Mouse (Mus musculus) gastrocnemius, adult 2 months (tissue): ENCODE measurements around the gene L1cam. TPM values are rescaled to one million over a fixed set of nuclear protein-coding genes. Genes with fewer than 3 reads are reported as not detected.

Experiments
- DNase-seq: peaks from one replicate; pipeline ENCODE4 v3.0.0; 2022
- H3K27ac ChIP-seq: fragments of 200-600 bp; 2 replicates; pipeline ENCODE4 v1.8.1; 2022; ENCODE audit warnings: mild to moderate bottlenecking
- H3K4me3 ChIP-seq: fragments of 200-600 bp; 2 replicates; pipeline ENCODE4 v1.8.1; 2022; ENCODE audit warnings: mild to moderate bottlenecking, moderate library complexity
- CTCF ChIP-seq: fragments of 200-600 bp; IDR thresholded peaks from 2 replicates; pipeline ENCODE4 v1.8.1; 2022; ENCODE audit warnings: antibody characterized with exemption, mild to moderate bottlenecking, moderate library complexity
- intact Hi-C: fragments of 180-260 bp; cut with DNase I; formaldehyde crosslinking; loops from one replicate; pipeline ENCODE4 v1.15.1; 2025
- total RNA-seq, 2 experiments: library from RNA; stranded (reverse); gene quantifications; 2 replicates each; pipeline ENCODE4 v1.2.3; 2021

Gene L1cam
- total RNA-seq, 2 experiments from 2014 or later = 2.3 to 3.2 TPM

DNA sequence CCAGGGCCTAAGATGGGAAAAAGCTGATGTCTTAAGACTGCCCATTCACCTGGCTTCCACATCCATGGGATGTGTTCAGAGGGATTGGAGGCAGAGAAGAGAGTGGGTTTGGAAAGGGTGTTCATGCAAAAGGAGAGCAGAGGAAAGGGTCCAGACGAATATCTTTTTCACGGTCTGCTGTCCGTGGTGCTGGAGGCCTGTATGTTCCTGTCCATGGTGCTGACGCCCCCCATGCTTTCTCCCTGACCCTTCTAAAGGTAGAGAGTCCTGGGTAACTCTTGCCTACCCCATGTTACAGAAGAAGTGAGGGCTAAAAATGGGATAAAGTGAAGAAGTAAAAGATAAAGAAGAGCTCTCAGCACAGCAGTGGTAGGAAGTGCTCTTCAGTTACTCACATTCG, 26.6 kb downstream of the L1cam start:
- DNase-seq = no peak
- no peak for TF ChIP-seq CTCF
- H3K27ac ChIP-seq = no peak overlapping the region
- no peak overlapping the region for H3K4me3 ChIP-seq
- intact Hi-C loops = no loop called here

DNA sequence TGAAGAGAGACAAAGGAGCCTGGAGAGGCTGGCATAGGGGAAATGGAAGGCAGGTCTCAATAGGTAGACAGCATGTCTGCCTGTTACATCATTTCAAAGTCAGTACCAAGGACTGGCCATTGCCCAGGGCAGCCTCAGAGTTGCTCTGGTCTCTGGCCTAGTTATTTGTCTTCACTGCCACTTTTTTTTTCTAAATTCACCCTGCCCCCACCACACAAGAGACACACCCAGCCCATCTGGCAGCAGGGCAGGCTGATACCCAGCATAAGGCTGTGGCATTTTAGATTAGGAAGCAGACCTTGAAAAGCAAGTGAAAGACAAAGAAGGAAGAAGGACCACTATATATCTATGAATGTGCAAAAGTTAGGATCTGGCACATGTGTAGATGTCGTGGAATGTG, 28.1 kb downstream of the L1cam start:
- Histone ChIP-seq H3K27ac (no peak overlapping the region), H3K4me3 (no peak overlapping the region)
- TF ChIP-seq CTCF = no peak
- intact Hi-C loops = no loop called here
- DNase-seq = no peak

DNA sequence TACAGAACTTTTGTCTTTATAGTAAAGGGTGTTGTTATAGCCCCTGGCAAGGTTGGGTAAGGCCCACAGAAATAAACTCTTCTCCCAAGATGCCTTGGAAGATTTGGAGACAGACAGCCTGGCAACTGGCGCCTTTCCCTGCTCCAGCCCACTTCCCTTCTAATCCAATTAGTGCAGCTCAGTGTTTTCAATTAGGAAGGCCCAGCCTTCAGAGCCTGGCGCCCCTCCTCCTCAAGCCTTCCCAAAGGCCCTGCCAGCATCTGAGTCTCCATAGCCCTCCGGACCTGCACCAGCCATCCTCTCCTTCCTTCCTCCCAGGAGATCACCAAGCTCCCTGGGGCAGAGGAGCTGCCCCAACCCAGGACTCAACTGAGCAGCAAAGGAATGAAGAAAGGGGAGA, 28.6 kb downstream of the L1cam start:
- TF ChIP-seq CTCF = no peak
- H3K4me3 ChIP-seq = no peak overlapping the region
- intact Hi-C loops = no loop called here
- H3K27ac ChIP-seq = no peak overlapping the region
- no peak for DNase-seq

DNA sequence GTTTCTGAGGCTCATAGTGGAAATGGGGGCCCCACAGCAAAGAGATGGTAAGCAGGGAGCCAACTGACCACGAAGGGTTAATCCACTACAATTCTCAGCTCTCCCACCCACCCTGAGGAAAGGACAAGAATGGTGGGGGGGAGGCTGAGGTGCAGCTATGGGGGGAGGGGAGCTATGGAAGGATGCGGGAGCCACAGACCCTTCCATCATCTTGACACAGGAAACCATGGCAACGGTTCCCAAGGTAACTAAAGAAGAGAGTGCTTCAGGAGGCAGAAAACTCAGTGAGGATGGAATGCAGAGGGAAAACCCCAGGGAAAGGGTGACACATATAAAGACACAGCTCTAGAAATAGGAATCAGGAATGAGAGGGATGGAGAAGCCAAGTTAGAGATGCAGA, 31.2 kb downstream of the L1cam start:
- intact Hi-C loops = no loop called here
- H3K27ac ChIP-seq = no peak overlapping the region
- no peak for DNase-seq
- no peak for TF ChIP-seq CTCF
- H3K4me3 ChIP-seq = no peak overlapping the region

DNA sequence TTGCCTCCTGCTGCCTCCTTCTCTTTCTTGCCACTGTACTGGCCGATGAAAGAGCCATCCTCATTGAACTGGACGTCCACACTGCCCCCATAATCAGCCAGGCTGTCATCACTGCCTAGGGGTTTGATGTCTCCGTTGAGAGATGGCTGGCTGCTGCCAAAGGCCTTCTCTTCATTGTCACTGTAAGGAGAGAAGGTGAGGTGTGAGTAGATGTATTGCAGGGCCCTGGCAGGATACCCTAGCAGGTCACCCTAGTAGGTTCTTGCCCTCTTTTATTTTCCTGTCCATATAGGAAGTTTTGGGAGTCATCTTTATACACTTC, 40.9 kb downstream of the L1cam start:
- DNase-seq = no peak
- TF ChIP-seq CTCF = no peak
- Histone ChIP-seq H3K4me3 (no peak overlapping the region), H3K27ac (no peak overlapping the region)
- intact Hi-C loops = no loop called here

DNA sequence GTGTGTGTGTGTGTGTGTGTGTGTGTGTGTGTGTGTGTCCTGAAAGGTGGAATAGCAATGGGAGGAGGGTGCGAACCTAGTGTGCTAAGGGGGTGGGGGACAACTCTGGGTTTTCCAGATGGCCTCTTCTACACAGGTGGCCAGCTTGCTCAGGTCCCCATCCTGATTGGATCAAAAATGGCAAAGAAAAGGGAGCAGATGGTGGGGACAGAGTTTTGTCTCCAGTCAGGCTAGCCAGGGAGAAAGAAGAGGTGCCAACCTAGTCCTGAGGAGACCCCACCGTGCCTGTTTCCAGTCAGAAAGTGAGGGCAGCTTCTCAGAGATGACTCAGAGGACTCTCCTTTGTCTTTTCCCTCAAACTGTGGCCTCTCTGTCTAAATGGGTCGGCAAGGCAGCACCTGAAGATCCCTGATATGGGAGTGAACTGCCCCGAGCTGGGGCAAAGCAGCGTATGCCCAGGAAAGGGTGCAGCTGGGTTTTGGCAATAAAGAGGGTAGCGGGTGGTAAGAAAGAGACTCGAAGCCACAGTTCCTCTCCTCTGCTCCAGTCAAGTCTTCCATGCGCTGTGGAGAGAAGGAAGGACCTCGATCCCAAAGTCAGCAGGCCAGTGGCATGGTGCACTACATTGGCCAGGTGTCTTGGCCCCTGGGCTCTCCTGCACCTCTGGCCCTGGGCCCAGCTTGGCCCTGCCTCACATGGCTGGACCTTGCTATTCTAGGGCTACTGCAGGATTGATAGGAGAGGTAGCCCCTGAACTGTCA, 41.4 kb downstream of the L1cam start:
- Histone ChIP-seq H3K27ac (no peak overlapping the region), H3K4me3 (no peak overlapping the region)
- TF ChIP-seq CTCF = no peak
- intact Hi-C loops = no loop called here
- no peak for DNase-seq

DNA sequence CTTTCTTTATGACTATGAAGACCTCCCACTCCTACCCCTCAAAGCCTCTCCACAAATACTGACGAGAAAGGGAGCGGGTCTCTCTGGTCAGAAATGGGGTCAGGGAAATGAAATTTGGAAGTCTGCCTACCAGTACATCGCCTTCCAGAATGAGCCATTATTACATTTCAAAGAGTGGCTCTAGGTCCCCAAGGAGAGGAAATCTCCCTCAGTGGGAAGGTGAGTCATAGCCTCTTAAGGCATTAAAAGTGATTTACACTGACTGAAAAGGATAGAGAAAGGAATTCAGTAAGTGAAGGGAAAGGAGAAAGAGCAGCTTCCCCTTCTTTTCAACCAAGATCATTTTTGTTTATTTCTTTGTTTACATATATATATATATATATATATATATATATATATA, 59.2 kb downstream of the L1cam start:
- Histone ChIP-seq H3K4me3 (no peak overlapping the region), H3K27ac (no peak overlapping the region)
- no peak for DNase-seq
- TF ChIP-seq CTCF = no peak
- intact Hi-C loops = no loop called here

DNA sequence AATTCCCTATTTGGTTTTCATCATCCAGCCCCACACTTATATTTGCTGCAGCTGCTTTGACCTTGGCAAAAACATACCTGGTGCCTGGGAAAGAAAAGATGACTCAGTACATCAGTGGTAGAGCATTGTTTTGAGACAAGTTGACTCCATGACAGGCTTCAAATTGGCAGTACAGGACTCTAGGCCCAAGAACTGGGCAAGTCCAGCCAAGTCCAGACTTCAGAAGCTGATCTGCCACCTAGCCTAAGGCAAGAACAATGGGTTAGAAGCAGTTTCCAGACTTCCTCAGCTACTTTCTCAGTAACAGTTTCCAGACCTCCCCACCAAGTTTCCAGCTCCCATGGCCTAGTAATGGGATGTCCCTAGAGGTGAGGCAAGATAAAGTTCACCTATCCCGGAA, 60.2 kb downstream of the L1cam start:
- TF ChIP-seq CTCF = no peak
- Histone ChIP-seq H3K4me3 (no peak overlapping the region), H3K27ac (no peak overlapping the region)
- DNase-seq = no peak
- intact Hi-C loops = no loop called here

DNA sequence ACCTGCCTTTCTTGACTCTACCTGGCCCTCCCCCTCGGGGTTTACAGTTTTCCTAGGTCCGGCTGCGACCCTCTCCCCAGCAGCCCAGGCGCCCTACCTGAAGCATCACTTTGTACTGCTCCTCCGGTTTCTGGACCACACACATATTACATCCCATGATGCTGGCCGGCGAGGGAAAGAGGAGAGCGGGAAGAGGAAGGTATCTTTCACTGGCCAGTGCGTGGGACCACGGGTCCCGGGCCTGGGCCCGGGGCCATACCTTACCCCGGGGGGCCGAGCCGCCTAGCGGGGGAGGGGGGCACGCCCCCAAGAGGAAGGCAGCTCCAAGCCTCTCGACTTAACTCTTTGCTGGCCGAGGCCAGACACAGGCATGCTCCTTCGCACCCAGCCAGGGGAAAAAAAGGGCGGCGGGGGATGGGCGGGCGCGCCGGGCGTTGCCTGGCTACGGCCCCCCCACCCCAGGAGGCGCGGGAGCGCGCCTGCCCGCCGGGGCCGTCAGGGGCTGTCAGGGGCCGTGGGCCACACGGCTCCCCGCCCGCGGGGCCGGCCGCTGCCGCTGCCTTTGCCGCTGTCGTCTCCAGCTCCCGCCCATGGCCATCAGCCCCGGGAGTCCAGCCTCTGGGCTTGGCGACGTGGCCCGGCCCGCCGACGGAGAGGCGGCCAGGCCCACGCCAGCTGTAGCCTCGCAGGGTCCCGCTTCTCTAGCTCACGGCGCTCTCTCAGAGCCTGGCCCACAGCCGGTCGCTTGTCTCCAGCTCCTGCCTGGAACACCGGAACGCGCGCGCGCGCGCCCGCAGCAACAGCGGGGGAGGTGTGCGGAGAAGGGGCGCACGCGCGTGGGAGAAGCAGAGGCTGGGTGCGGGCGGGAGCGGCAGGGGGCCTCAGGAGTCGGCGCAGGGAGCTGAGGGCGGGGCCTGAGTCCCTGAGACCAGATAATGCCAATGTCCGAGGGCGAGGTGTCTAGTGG, 71.4 kb downstream of the L1cam start, which contains the start of gene Pdzd4:
Pdzd4 (minus strand) TSS at position 785 of the 967 bp plus-strand sequence.
- intact Hi-C loops = no loop called here
- peak; percentile 65 for DNase-seq
- TF ChIP-seq CTCF = no peak
- H3K27ac ChIP-seq = peak within 1 kb of the TSS; percentile 58
- peak within 1 kb of the TSS; percentile 81 for H3K4me3 ChIP-seq

DNA sequence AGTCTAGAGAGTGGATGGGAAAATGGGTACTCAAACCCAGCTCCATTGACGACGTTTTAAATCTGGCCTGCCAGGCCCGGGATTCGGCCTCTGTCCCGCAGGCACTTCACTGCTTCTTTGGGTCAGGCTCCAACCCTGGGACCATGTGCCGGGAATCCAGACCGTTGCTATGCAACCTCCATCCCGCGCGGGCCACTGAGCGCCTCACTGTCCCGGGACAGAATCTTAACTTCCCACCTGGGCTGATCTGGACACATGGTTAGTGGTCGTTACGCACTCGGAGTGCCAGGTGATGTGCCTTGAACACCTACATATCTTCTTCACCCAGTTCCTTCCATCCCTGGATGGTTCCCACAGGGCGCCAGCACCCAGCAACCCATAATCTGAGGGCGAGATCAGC, 72.2 kb downstream of the L1cam start:
- intact Hi-C loops = no loop called here
- Histone ChIP-seq H3K27ac (no peak overlapping the region), H3K4me3 (peak overlapping the region; percentile 81)
- DNase-seq = no peak
- no peak for TF ChIP-seq CTCF

DNA sequence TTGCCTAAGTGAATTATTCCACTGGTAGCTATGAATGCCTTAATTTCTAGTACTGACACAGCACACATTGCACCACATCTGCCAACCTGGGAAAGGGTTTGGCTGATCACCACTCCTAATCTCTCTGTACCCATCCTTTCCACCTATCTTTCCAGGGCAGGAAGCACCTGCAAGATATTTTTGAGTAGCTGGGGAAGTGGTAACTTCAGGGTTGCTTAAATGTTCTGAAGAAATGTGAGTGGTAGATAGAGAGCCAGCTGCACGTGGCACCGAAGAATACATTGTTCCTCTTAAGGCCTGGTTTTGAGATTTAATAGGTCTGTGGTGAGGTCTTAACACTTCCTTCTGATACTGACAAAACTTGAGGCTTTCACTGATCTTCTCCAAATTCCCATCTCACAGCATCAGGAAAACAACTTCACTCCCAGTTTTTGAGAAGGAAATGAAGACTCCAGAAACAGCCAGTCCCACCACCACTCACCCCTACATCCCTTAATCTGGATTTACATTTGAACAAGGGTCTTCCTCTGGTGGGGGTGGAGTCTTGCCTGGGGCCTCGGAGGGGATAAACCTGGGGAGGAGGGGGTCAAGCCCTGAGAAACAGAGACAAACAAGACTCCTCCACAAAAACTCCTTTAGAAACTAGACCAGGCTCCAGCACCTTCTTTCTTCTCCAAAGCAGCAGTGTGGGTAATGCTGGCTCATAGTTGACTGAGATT, 79.2 kb downstream of the L1cam start:
- Histone ChIP-seq H3K27ac (no peak overlapping the region), H3K4me3 (no peak overlapping the region)
- no peak for DNase-seq
- intact Hi-C loops = no loop called here
- TF ChIP-seq CTCF = no peak

DNA sequence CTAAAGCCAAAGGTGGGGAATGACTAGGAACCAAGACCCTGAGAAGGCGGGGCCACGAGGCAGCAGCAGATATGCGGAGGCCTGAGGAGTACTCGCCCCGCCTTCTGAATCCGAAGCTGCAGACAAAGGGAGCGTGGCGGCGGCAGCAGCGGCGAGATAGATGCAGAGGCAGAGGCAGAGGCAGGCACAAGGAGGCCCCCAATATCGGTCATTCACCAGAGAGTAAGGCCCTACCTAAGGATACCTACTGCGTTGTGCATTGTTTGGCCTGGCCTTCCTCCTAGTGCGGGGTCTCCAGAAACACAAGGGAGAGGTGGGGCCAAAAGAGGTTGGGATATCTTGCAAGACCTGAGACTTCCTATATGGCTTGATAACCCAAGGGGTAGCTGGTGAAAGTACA, 80.8 kb downstream of the L1cam start:
- intact Hi-C loops = no loop called here
- H3K27ac ChIP-seq = no peak overlapping the region
- no peak for DNase-seq
- H3K4me3 ChIP-seq = no peak overlapping the region
- no peak for TF ChIP-seq CTCF

DNA sequence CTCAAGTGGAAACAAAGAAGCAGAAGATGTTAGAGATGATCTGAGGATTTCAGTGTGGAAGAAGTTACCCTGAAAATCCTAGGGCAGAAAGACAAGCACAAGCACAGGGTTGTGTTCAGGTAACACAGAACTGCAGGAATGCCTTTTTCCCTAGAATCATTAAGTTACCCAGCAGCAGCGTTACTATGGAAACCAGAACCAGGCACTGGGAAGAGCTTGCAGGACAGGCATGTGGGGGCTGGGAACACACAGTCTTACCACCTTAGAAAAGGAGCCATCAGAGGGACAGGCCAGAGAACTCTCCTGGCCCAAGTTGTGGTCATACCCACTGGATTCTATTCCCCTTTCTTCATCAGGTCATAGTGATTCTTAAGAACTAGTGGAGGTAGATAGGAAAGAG, 90.1 kb downstream of the L1cam start:
- no peak overlapping the region for H3K27ac ChIP-seq
- intact Hi-C loops = no loop called here
- no peak overlapping the region for H3K4me3 ChIP-seq
- TF ChIP-seq CTCF = no peak
- DNase-seq = no peak

Other genes starting within 250 kb of the L1cam start
- 10 to 100 TPM in 1 of 2 experiments, 1 to 10 TPM in 1; 8.1 to 10.6 TPM for gene Pnck, start 236.0 kb downstream of the L1cam start, total RNA-seq
- 100 to 1,000 TPM; 125 to 154 TPM for gene Slc6a8, start 223.0 kb downstream of the L1cam start, total RNA-seq
- gene Bcap31, start 179.9 kb downstream of the L1cam start, total RNA-seq = 10 to 100 TPM; 48.5 to 55.8 TPM
- 10 to 100 TPM; 20.1 to 24.2 TPM for gene Abcd1, start 179.5 kb downstream of the L1cam start, total RNA-seq
- under 1 TPM; 0.54 to 0.75 TPM for gene Plxnb3, start 139.0 kb downstream of the L1cam start, total RNA-seq
- 10 to 100 TPM; 34.6 to 41.2 TPM for gene Srpk3, start 121.7 kb downstream of the L1cam start, total RNA-seq
- 100 to 1,000 TPM; 384 to 433 TPM for gene Idh3g, start 109.2 kb downstream of the L1cam start, total RNA-seq
- 10 to 100 TPM; 77.3 to 79.0 TPM for gene Ssr4, start 109.1 kb downstream of the L1cam start, total RNA-seq
- 1 to 10 TPM in 1 of 2 experiments, under 1 TPM in 1; 0.56 to 1.3 TPM for gene Pdzd4, start 71.1 kb downstream of the L1cam start, total RNA-seq
- gene Avpr2, start 4.0 kb downstream of the L1cam start, total RNA-seq = not detected
- under 1 TPM; 0.59 to 0.89 TPM for gene Arhgap4, start 25.8 kb upstream of the L1cam start, total RNA-seq
- 10 to 100 TPM; 51.2 to 63.4 TPM for gene Naa10, start 25.8 kb upstream of the L1cam start, total RNA-seq
- gene Renbp, start 34.7 kb upstream of the L1cam start, total RNA-seq = 1 to 10 TPM; 1.4 to 1.7 TPM
- gene Hcfc1, start 70.3 kb upstream of the L1cam start, total RNA-seq = 10 to 100 TPM; 35.5 to 36.0 TPM
- 10 to 100 TPM; 35.1 to 40.5 TPM for gene Irak1, start 127.8 kb upstream of the L1cam start, total RNA-seq
- gene Opn1mw, start 231.4 kb upstream of the L1cam start, total RNA-seq = not detected
- 10 to 100 TPM; 29.0 to 29.3 TPM for gene Mecp2, start 239.3 kb upstream of the L1cam start, total RNA-seq